Mouse (Mus musculus) right cerebral cortex, adult 2 months (tissue): ENCODE measurements at regions not wholly inside any gene's neighbourhood (a gene's known extent, or its start where the extent isn't known, plus 50 kb on each side); places are given as distances from the start of the nearest gene placed in this dataset.

Experiments used
- DNase-seq, 2 experiments: peaks; one replicate each; pipeline ENCODE4 v3.0.0; 2021 to 2022; ENCODE audit warnings: low spot score in 2 of 2

DNA sequence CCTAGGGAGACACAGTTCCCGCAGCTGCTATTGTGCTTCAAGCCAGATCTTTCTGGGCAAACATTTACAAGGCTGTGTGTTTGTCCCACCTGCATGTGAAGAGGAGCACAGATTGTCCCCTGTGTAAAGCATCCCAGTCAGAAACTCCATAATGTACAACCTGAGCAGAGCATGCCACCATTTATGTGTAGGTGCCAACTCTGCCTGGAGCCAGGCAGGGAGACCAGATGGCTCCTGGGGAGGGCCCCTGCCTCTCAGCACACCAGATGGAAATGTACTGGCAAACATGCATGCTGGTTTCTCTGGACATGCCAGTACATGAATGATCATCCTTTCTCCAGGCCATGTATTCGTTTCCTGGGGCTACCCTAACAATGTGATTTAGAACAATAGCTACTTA lies 98.6 kb upstream of the Foxp3 start:
- DNase-seq = peak; percentile 3 to 18

- peak; percentile 45 to 54 for DNase-seq
Observed at GRCm38 (mm10) chrX:7473814-7474213, 98.2 kb upstream of the Usp27x start.

- DNase-seq = no peak
Observed at GRCm38 (mm10) chrX:7469801-7470200, 94.2 kb upstream of the Usp27x start.

DNA sequence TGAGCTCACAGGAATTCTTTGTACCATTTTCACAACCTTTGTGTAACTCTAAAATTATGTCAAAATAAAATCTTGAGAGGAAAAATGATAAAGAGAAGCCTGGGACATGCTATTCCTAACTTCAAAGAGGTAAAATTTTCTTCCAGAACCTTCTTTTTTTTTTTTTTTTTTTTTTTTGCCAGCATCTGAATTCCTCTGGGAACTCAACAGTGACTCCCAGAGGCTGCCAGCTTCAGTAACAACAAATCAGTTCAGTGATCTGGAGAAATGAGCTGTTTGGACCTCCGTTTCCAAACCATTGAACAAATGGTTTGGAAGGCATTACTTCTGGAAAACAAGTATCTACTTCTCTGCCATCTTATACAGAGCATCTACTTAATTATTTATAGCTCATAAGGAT lies 92.4 kb upstream of the Usp27x start:
- DNase-seq = no peak

- DNase-seq = no peak
Observed at GRCm38 (mm10) chrX:7456851-7457250, 81.2 kb upstream of the Usp27x start.

DNA sequence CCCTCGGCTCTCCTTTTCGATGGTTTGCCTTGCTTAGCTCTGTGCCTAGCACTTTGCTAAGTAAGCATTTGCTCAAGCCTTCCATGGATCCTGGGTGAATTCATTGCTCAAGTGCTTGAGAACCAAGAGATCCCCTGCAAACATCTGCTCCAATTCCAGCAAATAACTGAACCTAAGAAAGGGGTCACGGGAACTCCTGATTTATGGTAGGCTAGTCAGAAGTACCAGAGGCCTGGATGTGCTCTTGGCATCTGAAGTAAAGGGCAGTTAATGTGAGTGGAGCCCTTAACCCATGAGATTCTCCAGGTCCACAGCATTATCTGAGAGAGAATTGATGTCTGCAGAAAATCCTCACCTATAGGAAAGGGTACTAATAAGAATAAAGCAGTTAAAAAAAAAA lies 69.4 kb upstream of the Usp27x start:
- no peak for DNase-seq

DNA sequence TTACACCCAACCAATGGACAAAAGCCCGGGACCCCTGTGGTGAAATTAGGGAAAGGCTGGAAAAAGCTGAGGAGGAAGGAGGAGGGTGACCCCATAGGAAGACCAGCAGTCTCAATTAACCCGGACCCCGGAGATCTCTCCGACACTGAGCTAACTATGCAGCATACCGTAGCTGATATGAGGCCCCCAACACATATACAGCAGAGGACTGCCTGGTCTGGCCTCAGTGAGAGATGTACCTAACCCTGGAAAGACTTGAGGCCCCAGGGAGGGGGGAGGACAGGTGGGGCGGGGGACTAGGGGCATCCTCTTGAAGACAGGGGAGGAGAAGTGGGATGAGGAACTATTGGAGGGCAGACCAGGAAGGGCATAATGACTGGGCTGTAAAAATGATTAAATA lies 69.0 kb upstream of the Usp27x start:
- no peak for DNase-seq

- no peak for DNase-seq
Observed at GRCm38 (mm10) chrX:7443996-7444421, 68.4 kb upstream of the Usp27x start.

- no peak for DNase-seq
Observed at GRCm38 (mm10) chrX:7435375-7436042, 59.9 kb upstream of the Usp27x start.

DNA sequence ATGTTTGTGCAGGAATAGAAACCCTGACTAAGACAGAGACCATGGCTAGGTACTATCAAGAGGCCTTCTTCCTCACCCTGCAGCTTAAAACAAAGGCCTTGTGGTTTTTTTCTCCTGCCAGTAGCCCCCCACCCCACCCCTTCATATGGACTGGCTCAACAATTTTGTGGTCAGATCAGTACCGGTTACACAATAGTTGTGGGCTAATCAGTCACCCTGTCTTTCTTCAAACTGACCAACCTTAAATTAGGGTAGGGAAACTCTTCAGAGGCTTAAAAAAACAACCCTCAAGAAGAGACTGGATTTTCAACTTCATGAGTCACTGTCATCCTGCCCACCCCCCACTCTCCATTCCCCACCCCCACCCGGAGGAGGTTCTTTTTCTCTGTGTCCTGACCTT lies 58.6 kb upstream of the Usp27x start:
- DNase-seq = no peak

DNA sequence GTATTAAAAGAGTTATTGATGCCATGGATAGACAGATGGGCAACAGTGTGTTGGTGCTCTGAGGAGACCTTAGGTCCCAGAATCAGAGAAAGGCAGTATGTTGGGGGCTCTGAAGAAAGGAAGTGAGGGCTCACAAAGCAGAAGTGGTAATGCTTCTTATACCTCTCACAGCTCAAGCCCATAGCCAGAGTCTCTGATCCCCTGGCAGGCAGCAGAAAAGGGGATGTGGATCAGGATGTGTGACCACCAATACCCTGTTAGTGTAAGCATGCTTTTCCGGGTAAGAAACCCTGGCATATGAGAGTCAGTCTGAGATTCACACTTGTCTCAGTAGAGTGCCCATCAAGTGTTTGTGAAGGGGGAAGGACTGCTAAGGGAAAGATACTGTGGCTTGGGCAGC lies 54.8 kb upstream of the Usp27x start:
- DNase-seq = no peak

DNA sequence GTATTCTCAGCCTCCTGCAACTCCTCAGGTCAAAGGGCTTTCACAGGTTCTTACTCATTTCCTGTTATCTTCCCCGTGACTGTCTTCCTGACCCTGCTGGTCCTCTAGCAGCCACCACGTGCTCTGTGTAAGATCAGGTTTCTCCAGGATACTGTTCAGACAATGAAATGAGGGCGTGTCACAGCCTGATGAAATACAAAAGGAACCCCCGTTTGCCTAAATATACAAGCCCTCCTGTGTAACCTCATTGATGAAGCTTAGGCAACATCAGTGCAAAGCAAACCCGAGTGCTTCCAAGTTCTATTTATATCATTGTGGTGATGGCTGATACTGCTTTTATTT lies 53.9 kb upstream of the Usp27x start:
- DNase-seq = no peak

DNA sequence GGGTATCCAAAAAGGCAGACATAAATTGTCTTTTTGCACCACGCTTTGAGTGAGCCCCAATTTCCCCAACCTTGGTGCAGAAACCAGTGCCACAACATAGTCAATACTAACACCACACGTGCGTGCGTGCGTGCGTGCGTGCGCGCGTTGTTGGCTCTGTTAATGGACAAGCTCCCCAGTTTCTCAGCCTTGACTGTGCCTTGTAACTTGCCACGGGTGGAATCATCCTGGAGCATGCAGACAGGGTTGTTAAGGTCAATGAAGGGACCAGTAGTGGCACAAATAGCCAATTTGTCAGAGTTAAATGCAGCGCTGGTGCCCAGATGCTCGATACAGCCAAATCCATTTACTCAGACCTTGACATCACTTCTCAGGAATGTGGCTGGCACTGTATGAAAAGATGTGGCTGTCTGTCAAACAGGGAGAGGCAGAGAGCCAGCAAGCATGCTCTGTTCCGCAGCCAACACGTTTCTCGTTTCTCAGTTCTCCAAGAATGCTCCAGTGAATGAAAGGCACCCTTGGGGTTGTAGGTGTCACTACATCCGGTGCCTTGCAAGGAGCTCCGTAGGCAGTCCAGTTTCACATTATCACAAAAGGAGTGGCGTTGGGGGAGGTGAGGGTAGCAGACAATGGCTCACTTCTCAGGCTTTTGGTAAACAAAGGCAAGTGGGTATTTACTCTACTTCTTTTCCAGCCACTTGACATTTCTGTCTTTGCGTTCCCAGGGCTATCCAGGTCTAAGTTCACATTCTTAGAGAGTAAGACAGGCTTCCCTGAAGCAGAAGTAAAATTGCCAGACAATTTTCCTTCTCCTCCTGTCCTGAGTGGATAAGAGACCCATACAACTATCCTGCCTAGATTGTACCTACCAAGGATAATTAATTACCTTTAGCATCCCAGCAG lies 53.2 kb upstream of the Usp27x start:
- DNase-seq = peak; percentile 15 to 20
